Mouse (Mus musculus) spleen, adult 2 months (tissue): Measurements from ENCODE around the gene Fmnl1.

ENCODE experiments used
- CTCF ChIP-seq: fragments of 200-500 bp; IDR thresholded peaks from 2 replicates; pipeline ENCODE4 v1.5.1; 2011; ENCODE audit warnings: mild to moderate bottlenecking, inconsistent platforms; ENCODE audit not compliant: insufficient read depth, insufficient read length, insufficient replicate concordance; ENCODE audit errors: extremely low read depth
- POLR2A ChIP-seq: fragments of 200-500 bp; IDR thresholded peaks from 2 replicates; pipeline ENCODE4 v1.6.1; 2011; ENCODE audit warnings: low read depth, low read length, inconsistent platforms

- TF ChIP-seq CTCF (no peak), POLR2A (no peak)
Observed at GRCm38 (mm10) chr11:103240740-103241139, 69.8 kb downstream of the Fmnl1 start.
